Mouse (Mus musculus) megakaryocyte-erythroid progenitor cell, adult 5 weeks (primary cell): ENCODE data around the gene Rnf13. TPM values are rescaled to one million over a fixed set of nuclear protein-coding genes. Genes with fewer than 3 reads are reported as not detected.

Source experiments
- polyA plus RNA-seq: library from polyadenylated mRNA; stranded (reverse); fragments of >175 nt; gene quantifications from 2 replicates; pipeline ENCODE4 v1.2.3, GENCODE M21; 2012

The Rnf13 gene
- 1.2 and 2.3 TPM in 2 replicates for polyA plus RNA-seq

DNA sequence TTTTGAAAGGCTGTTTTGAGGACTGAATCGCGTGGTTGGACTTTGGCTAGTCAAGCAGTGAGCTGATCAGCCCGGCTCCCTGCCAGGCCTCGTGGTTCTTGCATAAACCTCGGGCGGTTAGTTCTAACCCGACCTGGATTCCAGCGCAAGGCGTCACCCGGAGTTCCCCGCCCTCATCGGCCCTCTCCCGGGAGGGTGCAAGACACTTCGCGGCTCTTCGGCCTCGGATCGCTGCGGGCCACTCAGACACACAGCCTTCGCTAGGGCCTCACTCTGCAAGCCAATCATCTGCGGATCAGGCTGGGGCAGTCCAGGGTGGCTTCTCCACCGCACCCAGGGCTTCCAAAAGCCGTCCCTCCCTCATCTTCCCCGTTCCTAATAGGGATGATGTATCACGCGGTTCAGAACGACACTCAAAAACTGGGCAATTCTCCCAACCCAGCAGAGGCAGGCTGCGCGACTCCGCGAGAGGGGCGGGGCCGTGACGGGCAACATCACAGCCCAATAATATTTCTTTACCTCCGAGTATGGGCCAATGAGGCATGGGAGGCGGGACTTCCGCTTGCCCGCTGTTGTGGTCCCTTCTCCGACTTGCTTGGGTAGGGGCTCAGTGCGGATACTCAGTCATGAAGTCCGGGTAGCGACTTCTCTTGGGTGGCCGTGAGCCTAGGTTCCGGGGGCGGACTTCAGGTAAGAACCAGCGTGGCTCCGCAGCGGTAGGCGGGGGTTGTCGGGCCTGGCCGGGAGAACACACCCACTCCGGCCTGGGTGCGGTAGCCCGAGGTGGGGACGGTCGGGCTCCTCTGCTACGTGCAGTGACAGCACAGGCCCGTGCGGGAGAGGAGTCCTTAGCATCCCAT is at the start of gene Rnf13:
Gene Rnf13, plus strand, starts transcription at position 552 of the 860 bp plus-strand sequence.

DNA sequence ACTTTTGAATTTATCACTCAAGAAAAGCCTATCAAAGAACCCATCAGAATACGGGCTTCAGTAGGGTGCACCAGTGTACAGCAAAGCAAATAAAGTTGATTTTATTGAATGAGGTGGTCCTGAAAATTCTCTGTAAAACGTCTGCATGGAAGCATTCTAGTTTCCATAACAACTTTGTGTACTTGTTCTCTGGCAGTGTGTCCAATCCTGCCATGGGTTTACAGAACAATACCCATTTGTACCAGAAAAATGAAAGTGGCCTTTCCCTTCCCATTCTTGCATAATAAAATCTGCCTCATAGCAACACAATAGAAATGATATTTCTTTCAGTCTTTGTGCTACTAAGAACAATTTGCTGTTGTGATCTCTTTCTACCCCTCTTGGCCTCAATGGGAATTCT is 43.1 kb upstream of the Rnf13 start, which contains the start of gene Ankub1:
Gene Ankub1, minus strand, starts transcription at position 81 of the 400 bp plus-strand sequence.

DNA sequence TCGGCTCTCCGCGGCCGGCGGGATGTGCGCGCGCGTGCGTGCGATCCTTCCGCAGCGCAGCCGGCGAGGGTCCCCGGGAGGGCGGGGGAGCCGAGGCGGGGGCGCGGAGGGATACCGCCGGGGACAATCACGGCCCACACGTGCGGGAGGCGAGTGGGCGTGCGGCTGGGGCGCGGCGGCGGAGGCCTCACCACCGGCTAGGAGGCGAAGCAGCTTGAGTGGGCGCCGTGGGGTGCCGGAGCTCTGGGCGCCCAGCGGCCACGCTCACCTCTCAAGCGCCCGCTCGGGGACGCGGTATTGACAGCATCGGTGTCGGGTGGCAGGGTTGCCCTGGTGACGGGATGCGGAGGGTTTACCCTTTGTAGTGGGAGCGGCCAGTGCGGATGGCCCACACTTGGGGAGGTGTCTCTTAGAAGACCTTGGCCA is 111.9 kb downstream of the Rnf13 start, which contains the start of gene Pfn2:
Gene Pfn2, minus strand, starts transcription at position 320 of the 426 bp plus-strand sequence.

Other genes with a start within 250 kb of the Rnf13 start
- 0.14 TPM in 1 of 2 replicates, not detected in the other for gene Wwtr1, start 160.2 kb upstream of the Rnf13 start, polyA plus RNA-seq
- gene Commd2, start 84.3 kb upstream of the Rnf13 start, polyA plus RNA-seq = 30.2 and 34.9 TPM in 2 replicates
- not detected in 2 replicates for gene Ankub1, start 43.3 kb upstream of the Rnf13 start, polyA plus RNA-seq
- gene Pfn2, start 112.0 kb downstream of the Rnf13 start, polyA plus RNA-seq = 0.05 and 0.70 TPM in 2 replicates